Mouse (Mus musculus): ENCODE results near the gene Pcbd1.

GRCm38 (mm10) chr10:61045081-61045480 lies 44.0 kb upstream of the Pcbd1 start:
- TF ChIP-seq MAFK (IDR thresholded peaks at IDR 0.05; ENCODE audit: insufficient read depth, low read depth, low read length) (no peak), ZNF384 (IDR thresholded peaks at IDR 0.05; ENCODE audit: low read depth, low read length) (no peak)

Measured in ES-E14 (cell line).